Mouse (Mus musculus) mouse embryonic stem cell (cell line): ENCODE measurements around the gene Eef2.
"Not testable (repeated sequence)": the region's sequence is repeated elsewhere in the genome, so short reads cannot be mapped to it uniquely, and the experiment has no call there.

Experiments
- in situ Hi-C, 2 experiments: fragments of 300-500 bp; cut with MboI; formaldehyde crosslinking; loops; 1 replicate in 1 of 2; 3 replicates in 1 of 2; pipeline ENCODE4 v1.14.3; 2019 to 2020; ENCODE audit warnings: low sequenced_read_pairs in 2 of 2, low pct_unique_long_range_greater_than_20kb in 1 of 2, mixed read lengths in 1 of 2; ENCODE audit not compliant: unreplicated experiment in 1 of 2

The Eef2 gene

DNA sequence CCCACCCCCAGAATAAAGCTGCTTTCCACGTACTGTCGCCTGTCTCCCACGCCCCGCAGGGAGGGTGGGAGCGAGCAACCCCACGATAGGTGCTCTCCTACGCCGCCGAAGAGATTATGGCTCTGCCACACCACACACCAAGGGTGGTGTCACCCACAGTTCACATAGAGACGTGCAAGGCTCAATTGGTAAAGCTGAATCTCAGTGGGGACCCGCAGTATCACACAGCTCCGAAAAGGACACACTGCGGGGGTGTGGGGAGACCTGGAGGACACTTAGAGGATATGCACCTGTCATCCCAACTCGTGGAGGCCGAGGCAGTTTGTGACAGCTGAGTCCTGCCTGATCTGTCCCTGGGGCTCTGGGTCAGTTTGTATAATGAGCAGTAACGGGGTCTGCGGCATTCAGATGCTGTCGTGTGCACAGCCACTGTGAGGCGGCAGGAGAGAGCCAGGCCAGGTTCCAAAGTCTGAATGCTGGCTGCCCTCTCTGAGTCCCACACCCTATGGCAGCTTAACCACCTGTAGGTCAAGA, 16.6 kb downstream of the Eef2 start:
- in situ Hi-C loops, result no loop called here

DNA sequence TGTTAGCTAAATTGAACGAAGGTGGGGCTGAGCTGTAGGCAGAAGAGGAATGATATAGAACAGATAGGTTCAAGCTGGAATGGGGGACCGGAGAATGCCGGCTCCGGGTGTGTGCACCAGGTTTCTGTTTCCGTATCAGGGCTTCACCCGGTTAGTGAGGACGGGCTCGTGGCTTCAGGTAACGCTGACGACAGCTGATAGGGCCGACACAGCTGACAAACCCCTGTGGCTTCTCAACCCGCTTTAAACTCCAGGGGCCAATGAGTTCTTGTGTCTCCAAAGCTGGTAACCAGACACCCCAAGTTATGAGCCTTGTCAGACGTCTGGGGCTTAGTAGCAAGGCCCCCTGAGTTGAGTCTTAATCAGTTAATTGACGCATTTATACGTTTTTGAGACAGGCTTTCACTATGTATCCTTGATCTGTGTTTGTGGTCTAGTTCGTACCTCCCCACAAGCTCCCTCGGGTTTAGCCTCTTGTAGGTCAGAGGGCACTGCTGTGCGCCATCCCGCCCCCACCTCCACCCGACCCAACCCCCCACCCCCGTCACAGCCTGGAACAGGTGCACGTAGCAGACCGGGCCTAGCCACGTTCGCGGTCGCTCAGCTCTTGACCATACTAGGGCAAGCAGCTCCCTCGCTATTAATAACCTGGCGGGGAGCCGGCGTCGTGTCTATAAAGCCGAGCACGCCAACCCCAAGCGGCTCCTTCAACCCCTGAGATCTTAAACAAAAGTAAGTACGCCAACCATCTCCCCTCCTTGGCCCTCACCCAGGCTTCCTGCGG, 17.8 kb downstream of the Eef2 start:
- in situ Hi-C loops, result no loop called here

DNA sequence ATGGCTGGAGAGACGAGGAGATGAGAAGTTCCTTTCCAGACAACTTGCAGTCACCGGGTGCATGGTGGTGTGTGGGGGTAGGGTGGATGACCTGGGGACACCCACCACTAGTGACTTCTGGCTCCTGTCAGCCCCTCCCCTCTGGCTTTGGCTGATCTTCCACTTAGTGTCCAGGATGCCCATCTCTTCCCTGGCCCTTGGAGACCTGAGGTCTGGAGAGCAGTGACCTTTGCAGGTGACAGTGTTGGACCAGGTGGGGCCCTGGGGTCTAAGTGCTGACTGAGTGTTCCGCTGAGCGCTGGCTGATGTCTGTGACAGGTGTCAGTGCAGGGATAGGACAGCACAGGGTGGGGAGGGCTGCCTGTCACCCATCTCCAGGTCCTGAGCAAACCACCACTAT, 18.9 kb downstream of the Eef2 start:
- in situ Hi-C loops, result no loop called here

DNA sequence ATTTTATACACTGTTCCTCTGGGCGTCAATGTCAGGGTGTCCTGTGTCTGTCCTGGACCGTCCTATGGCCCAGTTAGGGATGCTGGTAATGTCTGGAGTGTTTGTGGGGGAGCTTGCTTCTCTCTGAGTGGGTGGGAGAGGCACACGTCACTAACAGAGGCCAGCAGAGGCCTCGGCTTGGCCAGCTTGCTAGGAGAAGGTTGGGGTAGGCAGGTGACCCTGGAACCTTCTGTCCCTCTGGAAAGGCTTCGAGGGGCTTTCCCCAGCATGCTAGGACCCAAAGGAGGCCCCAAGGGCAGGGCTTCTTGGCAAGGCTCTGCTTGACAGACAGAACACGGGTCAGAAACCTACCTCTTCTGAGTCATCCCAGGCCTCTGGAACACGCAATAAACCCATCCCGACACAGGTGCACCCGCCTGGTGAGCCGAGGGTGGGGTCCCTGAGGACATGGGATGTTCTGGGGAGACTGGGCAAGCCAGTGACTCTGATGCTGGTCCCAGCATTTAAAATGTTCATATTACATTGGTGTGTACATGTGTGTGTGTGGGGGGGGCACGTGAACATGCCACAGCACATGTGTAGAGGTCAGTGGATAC, 20.1 kb downstream of the Eef2 start:
- in situ Hi-C loops, result no loop called here

- in situ Hi-C loops, result no loop called here
These were observed 20.9 kb downstream of the Eef2 start for GRCm38 (mm10) chr10:81197305-81197704.

DNA sequence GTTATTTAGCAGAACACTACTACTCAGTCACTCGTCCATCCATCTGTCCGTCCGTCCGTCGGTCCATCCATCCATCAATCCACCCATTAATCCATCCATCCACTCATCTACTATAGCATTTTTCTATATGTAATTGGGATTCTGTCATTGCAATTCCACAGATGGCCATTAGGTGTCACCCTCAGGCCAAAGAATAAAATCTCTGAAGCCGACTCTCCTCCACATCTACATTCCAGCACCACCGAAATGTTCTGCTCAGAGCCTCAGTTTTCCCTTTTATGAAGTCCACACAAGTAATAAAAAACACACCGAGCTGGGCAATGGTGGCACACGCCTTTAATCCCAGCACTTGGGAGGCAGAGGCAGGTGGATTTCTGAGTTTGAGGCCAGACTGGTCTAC, 21.8 kb downstream of the Eef2 start:
- in situ Hi-C loops, result no loop called here

DNA sequence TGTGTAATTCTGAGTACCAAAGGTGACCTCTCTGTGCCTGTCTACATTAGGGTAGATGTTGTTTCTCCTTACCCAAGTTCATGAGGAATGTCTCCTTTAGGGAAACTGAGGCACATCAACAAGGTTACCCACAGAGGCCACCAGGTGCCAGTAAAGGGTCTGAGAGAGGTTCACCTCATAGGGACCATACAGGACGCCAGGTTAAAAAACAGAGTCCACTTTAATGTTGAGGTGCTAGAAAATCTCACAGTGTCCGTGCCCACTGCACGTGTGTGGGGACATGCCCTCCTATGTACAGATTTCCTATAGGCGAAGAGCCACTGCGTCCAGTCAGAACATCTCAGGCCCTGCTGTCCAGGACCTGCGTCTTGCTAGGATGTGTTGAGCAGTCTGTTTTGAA, 22.6 kb downstream of the Eef2 start:
- in situ Hi-C loops, result no loop called here

GRCm38 (mm10) chr10:81200141-81200540, 23.7 kb downstream of the Eef2 start:
- in situ Hi-C loops, result loop anchor here (10.0 kb wide), 2 partner anchors 145 to 335 kb away; partner anchors contain the start of gene Gipc3 (in 1 of the 2)

DNA sequence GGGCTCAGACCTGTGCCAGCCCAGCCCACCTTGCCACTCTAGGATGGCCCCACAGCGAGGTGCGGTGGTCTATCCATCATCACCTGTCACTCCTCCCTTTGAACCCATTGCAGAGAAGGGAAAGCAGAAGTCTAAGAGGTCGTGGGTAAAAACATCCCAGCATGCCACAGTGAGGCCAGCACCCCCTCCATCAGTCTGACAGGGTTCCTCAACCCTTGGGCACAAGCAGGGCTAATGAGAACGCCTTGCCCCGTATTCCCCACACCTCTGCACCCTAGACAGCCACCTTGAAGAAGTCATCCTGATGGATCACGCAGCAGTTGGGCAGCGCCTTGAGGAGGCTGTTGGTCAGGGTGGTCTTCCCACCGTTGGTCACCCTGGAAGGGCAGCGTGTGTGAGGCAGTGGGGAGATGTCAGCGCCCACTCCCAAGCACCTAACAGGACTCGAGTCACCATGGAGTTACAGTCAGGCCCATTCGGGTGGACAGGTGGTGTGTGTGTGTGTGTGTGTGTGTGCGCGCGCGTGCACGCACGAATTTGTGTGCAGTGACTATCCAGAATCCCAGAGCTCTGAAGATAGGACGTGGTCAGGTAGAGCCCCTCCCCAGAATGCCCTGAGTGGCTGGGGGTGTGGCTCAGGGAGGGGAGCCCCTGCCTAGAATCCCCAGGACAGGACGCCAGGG, 24.3 kb downstream of the Eef2 start:
- in situ Hi-C loops, result loop anchor here (10.0 kb wide), 2 partner anchors 144 to 334 kb away; partner anchors contain the start of gene Gipc3 (in 1 of the 2)

GRCm38 (mm10) chr10:81201807-81202758, 25.7 kb downstream of the Eef2 start, which contains the start of gene Nmrk2:
TSS of gene Nmrk2 (minus strand) at chr10:81202051.
- in situ Hi-C loops, result loop anchor here (10.0 kb wide), 2 partner anchors 143 to 333 kb away; partner anchors contain the start of gene Gipc3 (in 1 of the 2)

GRCm38 (mm10) chr10:81202978-81203720, 26.7 kb downstream of the Eef2 start:
- in situ Hi-C loops, result loop anchor here (10.0 kb wide), 2 partner anchors 142 to 332 kb away; partner anchors contain the start of gene Gipc3 (in 1 of the 2)

DNA sequence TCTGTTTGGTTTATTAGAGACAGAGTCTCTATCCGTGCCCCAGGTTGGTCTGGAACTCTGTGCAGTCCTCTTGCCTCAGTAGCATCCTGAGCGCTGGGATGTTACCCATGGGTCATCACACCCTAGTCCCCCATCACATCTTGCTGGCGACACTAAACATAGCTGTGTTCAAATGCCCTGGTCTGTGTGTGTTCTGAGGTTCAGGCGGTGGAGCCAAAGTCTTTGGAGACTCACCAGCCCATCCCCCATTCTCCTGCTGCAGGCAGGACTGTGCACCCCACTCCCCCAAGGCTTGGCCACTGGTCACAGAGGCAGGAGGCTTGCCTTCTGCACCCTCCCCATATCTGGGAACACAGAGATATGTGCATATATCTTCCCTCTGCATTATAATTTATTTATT, 27.7 kb downstream of the Eef2 start:
- in situ Hi-C loops, result loop anchor here (10.0 kb wide), 2 partner anchors 141 to 331 kb away; partner anchors contain the start of gene Gipc3 (in 1 of the 2)

- in situ Hi-C loops, result no loop called here
These were observed 33.7 kb downstream of the Eef2 start for GRCm38 (mm10) chr10:81210154-81210553.

DNA sequence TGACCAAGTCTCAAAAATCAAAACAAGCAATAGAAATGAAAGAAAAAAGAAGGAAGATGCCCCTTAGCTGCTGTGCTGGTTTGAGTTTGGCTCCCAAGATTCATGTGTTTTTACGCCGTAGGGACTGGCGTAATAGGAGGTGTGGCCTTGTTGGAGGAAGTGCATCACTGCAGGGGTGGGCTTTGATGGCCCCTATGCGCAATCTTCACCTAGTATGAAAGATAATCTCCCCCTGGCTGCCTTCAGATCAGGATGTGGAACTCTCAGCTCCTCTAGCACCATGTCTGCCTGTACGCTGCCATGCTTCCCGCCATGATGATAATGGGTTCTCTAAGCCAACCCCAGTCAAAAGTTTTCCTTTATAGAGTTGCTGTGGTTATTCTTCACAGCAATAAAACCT, 39.8 kb downstream of the Eef2 start:
- in situ Hi-C loops, result no loop called here

GRCm38 (mm10) chr10:81216810-81217209, 40.4 kb downstream of the Eef2 start:
- in situ Hi-C loops, result no loop called here

- in situ Hi-C loops, result not testable (repeated sequence)
These were observed 40.8 kb downstream of the Eef2 start for GRCm38 (mm10) chr10:81217267-81217666.

GRCm38 (mm10) chr10:81217964-81218363, 41.5 kb downstream of the Eef2 start:
- in situ Hi-C loops, result no loop called here
